Mouse (Mus musculus): ENCODE data around the gene Tmem168.

Gene Tmem168

DNA sequence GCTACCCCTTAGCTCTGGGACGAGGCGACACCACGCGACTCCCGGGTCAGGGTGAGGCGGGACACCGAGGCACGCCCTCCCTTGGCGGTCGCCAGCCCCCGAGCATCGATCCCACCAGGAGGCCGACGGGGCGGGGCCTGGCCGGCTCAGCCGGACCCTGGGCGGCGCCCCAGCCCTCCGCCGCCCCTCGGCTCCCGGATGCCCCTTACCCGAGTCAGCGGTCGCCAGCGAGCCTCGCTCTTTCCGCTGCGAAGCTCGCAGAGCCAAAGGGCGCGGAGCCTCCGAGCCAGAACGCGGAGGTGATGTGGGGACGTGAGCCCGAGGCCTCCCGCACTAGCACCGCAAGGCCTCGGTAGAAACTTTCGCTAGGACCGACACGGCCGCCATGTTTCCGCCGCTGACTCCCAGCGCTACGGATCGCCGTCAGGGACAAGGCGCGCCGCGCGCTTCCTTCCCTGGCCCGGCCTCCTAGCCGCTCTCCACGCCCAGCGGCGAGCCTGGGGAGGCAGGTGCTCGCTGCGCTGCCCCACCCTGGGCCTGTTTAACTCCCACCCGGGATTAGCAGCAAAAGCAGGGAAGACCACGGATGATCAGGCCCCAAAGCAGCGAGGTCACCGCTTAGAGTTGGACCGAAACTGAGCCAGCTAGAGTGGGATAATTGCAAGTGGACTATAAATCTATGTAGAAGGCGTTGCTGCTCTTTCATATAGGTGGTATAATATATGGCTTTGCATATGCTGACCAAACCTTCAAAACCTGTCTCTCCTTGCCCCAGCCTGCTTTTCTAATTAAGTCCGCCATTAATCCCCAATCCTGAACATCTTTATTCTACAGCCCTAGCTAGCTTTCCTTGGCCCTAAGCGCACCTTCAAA is at the start of gene Tmem168:
Tmem168 (minus strand) TSS at position 480 of the 873 bp plus-strand sequence.
- DNase-seq = peak; percentile 96

DNA sequence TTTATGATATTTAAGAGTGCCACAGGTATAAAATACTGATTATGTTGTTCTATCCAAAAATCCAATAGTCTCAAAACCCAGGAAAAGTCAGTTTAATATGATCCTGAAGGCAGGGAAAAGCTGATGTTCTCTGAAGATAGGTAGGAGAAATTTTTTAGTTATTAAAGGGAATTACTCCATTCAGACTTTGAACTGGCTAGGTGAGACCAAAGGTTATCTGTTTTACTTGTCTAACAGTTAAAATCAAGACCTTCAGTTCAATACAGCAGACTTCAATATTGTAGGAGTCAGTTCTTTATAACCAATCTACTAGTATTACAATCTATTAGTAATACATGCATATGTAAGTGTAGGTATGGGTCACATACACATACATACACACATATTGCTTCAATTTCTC is 46.2 kb upstream of the Tmem168 start:
- no peak for DNase-seq

DNA sequence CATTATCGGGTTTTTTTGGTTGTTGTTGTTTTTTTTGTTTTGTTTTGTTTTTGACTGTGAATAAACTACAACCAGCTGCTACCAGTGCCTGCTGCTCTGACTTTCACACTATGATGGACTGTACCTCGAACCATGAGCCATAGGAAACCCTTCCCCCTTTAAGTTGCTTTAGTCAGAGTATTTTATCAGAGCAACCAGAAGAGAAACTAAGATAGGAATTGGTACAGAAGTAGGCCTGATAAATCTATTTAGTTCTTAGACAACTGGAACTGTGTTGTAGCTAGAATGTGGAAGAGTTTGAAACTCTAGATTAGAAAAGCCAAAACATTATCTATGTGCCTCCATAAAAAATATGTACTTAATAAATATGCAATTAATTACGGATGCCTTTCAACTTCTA is 44.4 kb upstream of the Tmem168 start:
- DNase-seq = no peak

DNA sequence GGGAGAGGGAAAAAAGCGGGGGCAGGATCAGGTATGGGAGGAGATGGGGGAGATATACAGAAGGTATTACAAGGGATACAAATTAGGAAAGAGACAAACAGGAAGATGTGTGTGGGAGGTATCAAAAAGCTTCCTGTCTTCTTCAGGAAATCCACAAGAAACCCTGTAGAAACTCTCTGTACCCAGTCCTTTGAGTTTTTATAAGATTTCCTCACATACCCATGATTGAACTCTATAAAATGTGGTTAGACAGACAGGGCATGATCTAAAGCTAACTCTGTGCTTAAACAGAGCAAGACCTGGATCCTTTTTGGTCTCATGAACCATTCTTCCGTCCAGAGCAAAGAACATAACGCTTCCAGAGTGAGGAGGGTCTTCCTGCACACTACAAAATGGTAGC is 43.0 kb upstream of the Tmem168 start:
- no peak for DNase-seq

DNA sequence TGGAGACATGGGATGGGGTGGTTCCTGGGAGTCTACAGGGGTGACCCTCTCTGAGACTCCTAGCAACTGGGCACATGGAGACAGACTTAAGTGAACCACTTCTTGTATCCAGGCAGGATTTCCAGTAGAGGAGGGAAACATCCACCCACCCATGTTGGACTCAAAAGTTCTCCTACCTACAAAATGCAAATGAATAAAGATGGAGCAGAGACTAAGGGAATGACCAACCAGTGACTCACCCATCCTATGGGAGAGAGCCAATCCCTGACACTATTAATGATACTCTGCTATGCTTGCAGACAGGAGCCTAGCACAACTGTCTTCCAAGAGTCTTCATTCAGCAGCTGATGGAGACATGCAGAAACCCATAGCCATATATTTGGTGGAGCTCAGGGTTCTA is 40.4 kb upstream of the Tmem168 start:
- DNase-seq = no peak

DNA sequence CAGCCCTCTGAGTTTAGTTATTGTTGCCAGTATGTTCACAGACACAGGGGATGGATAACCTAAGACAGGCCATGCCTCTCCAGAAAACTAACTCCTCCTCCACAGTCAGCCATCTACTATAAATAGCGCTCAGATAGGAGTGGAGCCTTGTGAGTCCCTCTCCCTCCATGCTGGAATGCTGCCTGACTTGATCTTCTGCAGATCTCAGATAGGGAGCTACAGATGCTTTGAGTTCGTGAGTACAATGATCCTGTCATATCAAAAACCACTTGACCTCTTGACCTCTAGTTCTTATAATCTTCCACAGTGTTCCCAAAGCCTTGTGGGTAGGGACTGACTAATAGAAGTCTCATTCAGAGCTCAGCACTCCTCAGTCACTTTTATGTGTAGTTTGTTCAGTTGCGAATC is 28.7 kb upstream of the Tmem168 start:
- no peak for DNase-seq

DNA sequence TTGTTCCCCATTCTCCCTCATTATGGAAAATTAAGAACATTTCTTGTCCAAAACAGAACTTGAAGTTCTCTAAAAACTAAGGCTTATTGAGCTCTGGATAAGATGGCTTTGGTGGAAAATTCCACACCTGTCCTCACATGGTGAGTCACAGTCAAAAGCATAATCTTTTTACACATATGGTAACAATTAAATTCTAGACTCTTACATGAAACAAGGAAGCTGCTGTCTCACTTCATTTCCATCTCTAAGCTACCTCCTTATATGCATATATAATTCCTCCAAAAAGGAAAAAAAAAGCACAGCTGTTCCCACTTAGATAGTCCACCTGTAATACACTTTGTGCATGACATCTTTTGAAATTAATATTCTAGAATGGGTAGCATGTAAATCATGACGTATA is 24.7 kb upstream of the Tmem168 start:
- no peak for DNase-seq

DNA sequence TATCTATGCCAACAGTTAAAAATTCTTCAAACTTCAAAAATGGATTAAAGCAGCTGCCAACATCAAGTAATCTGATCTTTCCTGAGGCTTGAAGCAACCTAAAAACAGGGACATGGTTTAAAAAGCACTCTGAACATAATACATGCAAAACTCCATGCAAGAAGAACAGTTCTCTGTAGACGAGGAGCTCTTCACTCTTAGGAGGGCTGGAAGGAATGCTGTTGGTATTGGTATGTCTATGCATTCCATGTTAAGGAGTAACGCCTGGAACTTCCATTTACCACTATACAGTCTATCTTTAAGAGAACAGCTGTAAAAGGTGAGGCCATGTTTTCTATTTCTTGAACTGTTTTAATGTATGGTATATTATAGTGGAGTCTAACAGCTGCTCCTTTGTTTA is 22.7 kb upstream of the Tmem168 start:
- DNase-seq = no peak

DNA sequence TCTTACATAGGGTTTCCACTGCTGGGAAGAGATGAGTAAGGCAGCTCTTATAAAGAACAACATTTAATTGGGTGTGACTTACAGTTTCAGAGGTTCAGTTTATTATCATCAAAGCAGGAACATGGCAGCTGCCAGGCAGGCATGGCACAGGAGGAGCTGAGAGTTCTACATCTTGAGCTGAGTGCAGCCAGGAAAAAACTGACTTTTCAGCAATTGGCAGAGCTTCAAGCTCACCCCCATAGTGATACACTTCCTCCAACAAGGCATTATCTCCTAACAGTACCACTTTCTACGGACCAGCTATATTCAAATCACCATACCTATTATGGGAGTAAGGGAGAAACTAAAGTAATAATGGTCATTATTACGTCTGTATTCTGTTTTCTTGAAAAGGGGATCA is 11.7 kb upstream of the Tmem168 start:
- DNase-seq = no peak

DNA sequence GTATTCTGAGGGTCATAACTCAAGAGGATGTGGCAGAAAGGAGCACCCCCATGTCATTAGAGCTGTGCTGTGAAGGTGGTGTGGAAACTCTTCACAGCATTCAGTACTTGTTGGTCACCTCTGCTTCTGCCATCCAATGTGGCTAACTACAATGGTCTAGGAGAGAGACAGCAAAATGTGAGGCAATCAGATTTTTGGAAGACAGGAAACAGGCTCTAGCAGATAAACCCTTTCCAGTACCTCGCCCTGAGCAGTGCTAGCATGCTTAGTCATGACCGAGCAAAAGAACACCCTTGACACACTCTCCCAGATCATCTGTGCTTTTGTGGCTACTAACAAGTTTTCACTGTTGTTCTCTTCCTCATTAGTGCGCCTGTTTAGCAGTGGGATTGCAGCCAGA is 9.2 kb upstream of the Tmem168 start:
- no peak for DNase-seq

DNA sequence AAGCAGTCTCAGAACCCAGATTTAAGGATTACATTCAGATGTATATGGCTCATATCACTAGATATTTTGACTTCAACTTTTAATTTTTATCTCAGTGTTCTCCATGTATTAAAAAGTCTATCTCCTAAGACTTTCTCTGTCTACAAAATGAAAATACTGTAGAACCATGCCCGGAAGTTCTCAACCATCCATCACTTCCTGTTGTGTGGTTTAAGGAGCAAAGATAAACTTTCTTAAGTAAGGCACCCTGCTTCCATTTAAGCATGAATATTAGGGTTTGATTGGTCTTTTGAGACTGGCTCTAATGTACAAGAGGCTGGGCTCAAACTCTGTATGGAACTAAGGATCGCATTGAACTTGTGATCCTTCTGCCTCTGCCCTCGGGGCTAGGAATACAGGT is 6.7 kb upstream of the Tmem168 start:
- DNase-seq = no peak

DNA sequence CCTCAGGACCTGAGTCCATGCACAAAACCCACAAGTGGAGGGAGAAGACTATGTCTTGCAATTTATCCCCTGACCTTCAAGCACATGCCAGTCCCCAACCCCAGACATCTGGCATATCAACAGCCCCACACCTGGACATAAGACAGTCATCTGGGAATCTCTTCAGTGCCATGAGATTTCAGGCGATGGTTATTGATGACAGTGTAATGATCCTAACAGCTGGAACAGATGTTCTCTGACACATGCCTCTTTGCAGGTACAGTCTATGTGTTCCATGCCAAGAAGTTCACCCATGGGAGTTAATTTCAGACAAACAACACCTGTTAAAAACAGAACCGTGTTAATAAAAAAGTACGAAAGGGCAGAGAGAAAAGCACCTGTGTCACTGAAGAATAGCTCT is 5.8 kb upstream of the Tmem168 start:
- DNase-seq = no peak

DNA sequence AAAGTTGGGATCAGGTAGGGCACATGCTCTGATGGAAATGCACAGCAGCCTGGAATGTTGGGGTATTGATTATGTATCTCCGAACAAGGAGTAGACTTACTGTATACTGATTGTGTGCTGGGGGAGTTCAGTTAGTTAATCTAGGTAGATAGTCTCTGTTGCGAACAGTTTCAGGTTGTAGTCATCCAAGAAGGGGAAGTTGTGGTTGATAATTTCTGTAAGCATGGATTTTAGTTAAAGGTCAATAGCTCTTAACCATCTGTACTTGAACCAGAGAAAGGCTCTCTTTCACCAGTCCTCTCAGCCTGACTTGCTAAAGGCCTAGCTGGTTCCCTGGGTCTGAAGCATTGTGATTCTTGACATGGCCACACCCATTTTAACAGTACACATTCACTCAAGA is 3.0 kb upstream of the Tmem168 start:
- no peak for DNase-seq

DNA sequence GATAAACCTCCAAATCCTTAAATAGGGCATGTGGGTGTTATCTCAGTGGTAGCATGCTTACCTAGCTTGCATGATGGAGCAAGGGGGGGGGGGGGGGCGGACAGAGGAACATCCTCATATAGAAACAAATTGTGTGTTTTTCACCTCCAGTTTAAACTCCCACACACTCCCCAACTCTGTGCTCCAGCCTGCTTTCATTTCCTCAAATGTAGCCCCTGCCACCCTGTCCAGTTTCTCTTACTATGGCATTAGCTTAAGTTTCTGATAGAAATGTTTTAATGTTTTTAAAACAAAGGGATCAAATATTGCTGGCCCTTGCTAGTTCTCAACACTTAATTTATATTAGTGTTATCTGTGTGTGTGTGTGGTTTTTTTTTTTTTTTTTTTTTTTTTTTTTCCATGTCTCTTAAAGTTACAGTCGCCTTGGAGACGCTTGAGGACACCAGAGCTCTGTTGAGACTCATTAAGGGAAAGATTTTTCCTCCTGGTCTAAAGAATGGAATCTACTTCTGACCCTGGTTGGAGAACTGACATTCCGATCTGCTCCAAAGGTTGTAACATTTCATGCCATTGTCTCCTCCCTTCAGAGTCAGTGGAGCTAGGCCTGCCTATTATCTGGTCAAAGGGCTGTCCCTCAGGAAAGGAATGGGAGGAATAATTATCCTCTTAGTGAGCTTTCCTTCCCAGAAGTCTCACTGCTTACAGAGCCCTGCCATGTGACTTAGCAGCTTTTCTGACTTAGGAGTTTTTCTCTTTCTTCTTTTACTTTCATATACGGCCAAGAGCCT is 1.6 kb upstream of the Tmem168 start:
- DNase-seq = no peak

DNA sequence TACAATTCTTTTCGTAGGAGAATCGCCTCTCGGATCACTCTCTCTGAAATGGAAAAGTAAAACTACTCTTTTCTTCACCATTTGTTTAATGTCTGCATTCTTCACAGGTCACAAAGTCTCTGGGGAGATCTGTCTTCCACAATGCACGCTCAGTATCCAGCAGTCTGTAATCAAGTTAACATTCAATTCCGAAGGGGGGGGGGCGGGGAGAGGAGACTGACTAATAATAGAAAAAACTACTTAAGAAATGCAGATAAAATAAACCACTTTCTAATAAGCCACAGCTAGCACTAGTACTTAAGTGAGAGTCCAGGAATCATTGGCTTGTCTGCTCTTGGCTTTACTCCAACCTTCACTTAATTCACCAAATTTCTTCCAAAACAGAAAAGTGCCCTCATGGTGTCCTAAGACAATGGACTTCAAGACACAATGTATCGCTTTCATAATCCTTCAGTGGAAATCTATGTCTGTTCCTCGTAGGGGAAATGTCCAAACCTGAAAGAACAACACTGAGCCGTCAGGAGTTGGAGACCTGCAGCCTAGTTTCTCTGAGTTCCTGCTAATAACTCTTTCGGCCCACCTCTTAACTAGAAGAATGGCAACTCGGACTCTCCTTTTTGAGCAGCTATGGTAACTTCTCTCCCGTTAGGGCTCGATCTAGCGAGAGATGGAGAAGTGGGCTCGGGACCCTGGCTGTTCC is 829 bp downstream of the Tmem168 start:
- DNase-seq = no peak

DNA sequence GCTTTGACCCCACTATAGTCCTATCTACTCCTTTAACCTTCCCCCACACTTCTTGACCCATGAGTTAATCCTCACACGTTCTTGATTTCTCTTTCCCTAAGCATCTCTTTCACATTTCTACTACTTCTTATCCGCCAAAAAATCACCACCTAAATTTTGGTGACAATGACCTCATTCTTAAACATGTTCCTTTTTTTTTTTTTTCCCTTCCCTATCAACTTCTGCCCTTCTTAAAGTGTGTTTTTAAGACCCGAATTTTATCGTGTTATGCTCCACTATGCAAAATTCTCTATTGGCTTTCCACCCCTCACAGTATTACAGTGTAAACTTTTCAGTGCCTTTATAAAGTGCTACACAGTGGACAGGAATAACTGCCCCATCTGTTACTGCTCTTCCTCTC is 1.5 kb downstream of the Tmem168 start:
- no peak for DNase-seq

DNA sequence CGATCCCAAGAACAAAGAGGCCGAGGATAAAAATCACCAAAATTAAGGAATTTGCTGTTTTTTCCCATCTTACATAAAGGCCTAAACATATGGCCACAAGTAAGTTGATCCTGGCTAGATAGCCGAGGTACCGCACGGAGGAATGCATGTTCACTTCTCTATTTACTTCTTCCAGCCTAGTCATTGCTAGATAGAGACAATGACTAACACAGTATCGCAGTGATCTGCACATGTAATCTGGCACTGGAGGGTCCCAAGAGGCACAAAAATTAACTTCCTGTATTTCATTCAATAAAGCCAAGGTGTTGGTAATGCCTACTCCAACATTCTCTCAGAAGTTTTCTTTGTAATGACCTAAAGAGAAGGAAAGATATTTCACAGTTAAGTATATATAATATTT is 4.8 kb downstream of the Tmem168 start:
- no peak for DNase-seq

DNA sequence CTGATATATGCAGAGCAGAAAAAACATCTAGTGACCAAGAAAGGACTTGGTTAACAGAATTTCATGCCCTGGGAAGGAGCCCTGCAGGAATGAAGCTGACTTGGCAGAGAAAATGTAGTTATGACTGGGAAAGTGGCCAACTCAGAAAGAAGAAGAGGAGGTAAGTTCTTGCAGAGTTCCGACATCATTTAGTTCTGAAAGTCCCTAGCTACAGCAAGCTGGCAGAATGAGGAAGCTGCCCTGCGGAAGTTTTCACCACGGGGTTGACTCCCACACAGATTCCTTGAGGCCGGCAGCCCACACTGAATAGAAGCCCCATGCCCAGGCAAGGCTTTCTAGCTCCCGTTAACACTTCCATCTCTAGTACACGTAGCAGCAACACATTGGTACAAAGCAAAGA is 6.3 kb downstream of the Tmem168 start:
- peak; percentile 51 for DNase-seq

DNA sequence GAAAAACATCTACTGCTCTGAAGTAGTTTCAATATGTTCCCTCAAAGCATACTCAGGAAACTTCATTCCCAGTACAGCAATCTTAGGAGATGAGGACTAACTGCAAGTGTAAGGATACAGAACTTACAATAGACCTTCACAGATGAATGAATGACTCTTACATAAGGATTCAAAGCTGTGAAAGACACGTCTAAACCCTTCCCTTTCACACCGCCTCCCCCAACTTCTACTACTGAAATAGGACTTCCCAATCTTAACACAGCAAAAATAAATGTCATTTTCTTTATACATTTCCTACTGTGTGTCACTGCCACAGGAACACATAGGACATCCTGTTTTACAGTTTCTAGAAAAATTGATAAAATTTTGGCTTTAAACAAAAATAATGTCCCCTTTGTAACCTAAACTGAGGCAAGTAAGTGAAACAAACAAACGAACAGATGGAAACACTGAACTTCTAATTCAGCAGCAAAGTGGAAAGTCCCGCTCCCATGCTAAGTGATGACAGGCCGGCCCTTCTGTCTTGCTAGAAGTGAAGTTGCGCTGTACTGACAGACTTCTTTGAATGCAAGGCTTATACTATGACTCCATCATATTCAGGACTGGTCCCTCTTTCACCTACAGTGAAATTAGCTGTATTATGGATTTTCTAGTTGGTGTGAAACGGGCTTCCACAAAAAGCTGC is 9.5 kb downstream of the Tmem168 start:
- DNase-seq = no peak

DNA sequence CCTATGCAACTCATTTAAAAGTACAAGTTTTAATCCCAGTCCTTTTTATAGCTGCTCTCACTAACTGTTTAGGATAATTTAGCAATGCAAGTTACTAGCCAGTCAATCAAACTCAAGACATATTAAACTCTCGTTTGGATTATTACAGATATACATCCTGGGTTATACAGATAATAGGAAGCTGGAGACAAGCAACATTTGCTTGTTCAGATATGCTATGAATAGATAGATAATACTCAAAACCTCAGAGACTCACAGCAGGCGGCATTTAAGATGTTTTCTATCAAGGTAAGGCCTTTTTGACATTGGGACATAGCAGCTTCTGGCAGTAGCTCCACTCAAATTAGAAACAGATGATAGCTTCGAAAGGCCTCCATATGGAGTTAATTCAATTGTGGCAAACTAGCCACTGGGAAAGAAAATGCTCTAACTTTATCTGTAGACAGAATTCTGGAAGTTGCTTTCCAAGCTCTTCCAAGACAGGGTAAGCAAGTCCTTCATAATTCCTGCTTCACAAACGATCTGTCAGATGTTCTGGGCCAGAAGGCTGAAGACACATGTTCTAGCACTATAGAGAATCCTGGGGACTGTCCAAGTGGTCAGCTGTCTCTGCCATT is 15.1 kb downstream of the Tmem168 start:
- DNase-seq = no peak

DNA sequence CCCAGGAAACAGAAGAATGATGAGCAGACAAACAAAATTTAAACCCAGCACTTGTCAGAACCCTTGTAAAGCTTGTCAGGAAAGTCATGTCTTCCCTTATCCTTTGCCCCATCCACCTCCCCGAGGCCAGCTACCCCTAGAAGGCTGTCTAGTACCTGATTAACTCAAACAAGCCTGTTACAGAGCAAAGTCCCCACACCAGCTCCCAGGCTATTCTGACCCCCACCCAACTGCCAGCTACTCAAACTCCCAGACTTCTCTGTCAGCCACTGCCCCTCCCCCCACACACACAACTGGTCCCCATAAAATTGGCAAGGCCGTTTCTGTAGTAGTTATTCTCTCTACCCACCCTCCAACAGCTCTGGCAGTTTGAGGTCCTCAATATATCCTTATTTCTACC is 21.3 kb downstream of the Tmem168 start:
- DNase-seq = peak; percentile 79

DNA sequence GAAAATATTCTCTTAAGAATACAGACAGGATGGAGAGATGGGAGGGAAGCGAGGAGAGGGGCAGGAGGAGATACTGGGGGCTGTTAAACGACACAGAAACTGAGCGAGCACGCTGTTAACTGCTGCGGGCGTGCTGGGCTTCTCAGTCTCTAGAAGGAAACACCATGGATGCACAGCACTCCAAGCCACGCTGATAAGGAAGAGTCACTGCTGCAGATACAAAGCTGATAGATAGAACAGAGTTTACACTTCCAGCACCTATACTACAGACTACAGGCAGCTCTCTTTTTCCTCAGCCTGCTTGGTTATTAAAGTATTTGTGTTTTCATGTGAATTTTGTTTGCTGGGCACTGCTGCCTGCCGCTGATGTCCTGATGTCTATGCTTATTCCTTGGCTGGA is 21.7 kb downstream of the Tmem168 start:
- DNase-seq = no peak

DNA sequence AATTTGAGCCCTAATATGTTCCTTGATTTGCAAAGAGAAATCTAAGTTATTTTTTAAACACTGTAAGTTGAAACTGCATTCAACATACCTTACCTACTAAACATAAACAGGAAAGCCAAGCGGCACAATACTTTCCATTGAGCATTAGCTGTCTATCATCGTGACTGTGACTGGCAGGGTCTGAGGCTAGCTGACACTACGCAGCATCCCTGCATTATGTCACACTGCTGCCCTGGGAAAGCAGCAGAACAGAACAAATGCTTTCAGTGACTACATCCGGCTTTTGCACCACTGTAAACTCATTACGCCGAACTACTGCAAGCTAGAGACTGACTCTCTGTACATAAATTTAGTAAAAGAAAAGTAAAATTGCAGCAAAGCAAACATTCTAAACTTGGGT is 23.1 kb downstream of the Tmem168 start:
- DNase-seq = no peak

Measured in kidney, postnatal 14 days (tissue).